Mouse (Mus musculus): ENCODE measurements at regions not wholly inside any gene's neighbourhood (a gene's known extent, or its start where the extent isn't known, plus 50 kb on each side); places are given as distances from the start of the nearest gene placed in this dataset.
"Not testable (repeated sequence)": the region's sequence is repeated elsewhere in the genome, so short reads cannot be mapped to it uniquely, and the experiment has no call there.

GRCm38 (mm10) chr17:58820588-58821195, 170.5 kb downstream of the Pdzph1 start:
- CTCF ChIA-PET = no interaction called here

- CTCF ChIA-PET = no interaction called here
These were observed 171.8 kb downstream of the Pdzph1 start for GRCm38 (mm10) chr17:58819339-58819738.

- CTCF ChIA-PET = not testable (repeated sequence)
These were observed 215.7 kb downstream of the Pdzph1 start for GRCm38 (mm10) chr17:58775451-58775850.

- CTCF ChIA-PET = no interaction called here
These were observed 217.6 kb downstream of the Pdzph1 start for GRCm38 (mm10) chr17:58773595-58773994.

GRCm38 (mm10) chr17:58765141-58765540, 226.0 kb downstream of the Pdzph1 start:
- CTCF ChIA-PET = no interaction called here

- CTCF ChIA-PET = no interaction called here
These were observed 242.2 kb downstream of the Pdzph1 start for GRCm38 (mm10) chr17:58749000-58749399.

GRCm38 (mm10) chr17:58748264-58748663, 242.9 kb downstream of the Pdzph1 start:
- CTCF ChIA-PET = no interaction called here

GRCm38 (mm10) chr17:58710748-58711478, 280.3 kb downstream of the Pdzph1 start:
- CTCF ChIA-PET = no interaction called here

GRCm38 (mm10) chr17:58690211-58690610, 301.0 kb downstream of the Pdzph1 start:
- CTCF ChIA-PET = no interaction called here

- CTCF ChIA-PET = interaction anchor here (0.6 kb wide), 2 partner anchors 612 to 1178 kb away, joined by 3 to 4 read pairs; no protein-coding TSS in a partner anchor
These were observed 318.9 kb downstream of the Pdzph1 start for GRCm38 (mm10) chr17:58672291-58672690.

- CTCF ChIA-PET = no interaction called here
These were observed 323.1 kb downstream of the Pdzph1 start for GRCm38 (mm10) chr17:58668036-58668435.

- CTCF ChIA-PET = no interaction called here
These were observed 347.4 kb downstream of the Pdzph1 start for GRCm38 (mm10) chr17:58643793-58644192.

- CTCF ChIA-PET = no interaction called here
These were observed 348.9 kb downstream of the Pdzph1 start for GRCm38 (mm10) chr17:58642273-58642672.

- CTCF ChIA-PET = no interaction called here
These were observed 392.3 kb downstream of the Pdzph1 start for GRCm38 (mm10) chr17:58598911-58599310.

- CTCF ChIA-PET = no interaction called here
These were observed 394.5 kb downstream of the Pdzph1 start for GRCm38 (mm10) chr17:58596661-58597060.

- CTCF ChIA-PET = no interaction called here
These were observed 403.2 kb downstream of the Pdzph1 start for GRCm38 (mm10) chr17:58587946-58588345.

- CTCF ChIA-PET = no interaction called here
These were observed 418.3 kb downstream of the Pdzph1 start for GRCm38 (mm10) chr17:58572885-58573284.

Measured in spleen, embryonic (tissue).